Mouse (Mus musculus) forebrain, embryonic 12.5 days (tissue): ENCODE measurements around the gene 1300017J02Rik. TPM values are rescaled to one million over a fixed set of nuclear protein-coding genes. Genes with fewer than 3 reads are reported as not detected.
A peak's percentile ranks its signal among the peaks of the same experiment; 100 is the strongest.
"Not testable (repeated sequence)": the region's sequence is repeated elsewhere in the genome, so short reads cannot be mapped to it uniquely, and the experiment has no call there.

Experiments used
- ATAC-seq: fragments of 200-750 bp; cut with Nextera tagmentation; 2 replicates; pipeline ENCODE4 v1.8.0; 2017; ENCODE audit warnings: moderate TSS enrichment; ENCODE audit not compliant: low FRiP score
- H3K27ac ChIP-seq: fragments of 300-500 bp; sonication (generic); 2 replicates; pipeline ENCODE4 v1.5.1; 2016; ENCODE audit warnings: mild to moderate bottlenecking
- H3K27me3 ChIP-seq: fragments of 300-500 bp; sonication (generic); 2 replicates; pipeline ENCODE4 v1.6.1; 2016; ENCODE audit warnings: mild to moderate bottlenecking
- H3K36me3 ChIP-seq: fragments of 300-500 bp; sonication (generic); replicated peaks from 2 replicates; pipeline ENCODE4 v1.6.1; 2016; ENCODE audit warnings: mild to moderate bottlenecking
- H3K4me1 ChIP-seq: fragments of 300-500 bp; sonication (generic); 2 replicates; pipeline ENCODE4 v1.6.1; 2016
- H3K4me2 ChIP-seq: fragments of 300-500 bp; sonication (generic); 2 replicates; pipeline ENCODE4 v1.6.1; 2016; ENCODE audit warnings: mild to moderate bottlenecking, moderate library complexity
- H3K4me3 ChIP-seq: fragments of 300-500 bp; sonication (generic); replicated peaks from 2 replicates; pipeline ENCODE4 v1.5.1; 2016; ENCODE audit warnings: mild to moderate bottlenecking
- H3K9ac ChIP-seq: fragments of 300-500 bp; sonication (generic); 2 replicates; pipeline ENCODE4 v1.6.1; 2016; ENCODE audit warnings: mild to moderate bottlenecking
- H3K9me3 ChIP-seq: fragments of 300-500 bp; sonication (generic); 2 replicates; pipeline ENCODE4 v1.6.1; 2016
- WGBS: fragments of 180-500 bp; shearing (Covaris S2); methylation state at CpG from one replicate; pipeline ENCODE4 v1.1.7; 2016; 5-methylcytosine and 5-hydroxymethylcytosine counted together
- polyA plus RNA-seq: library from polyadenylated mRNA; unstranded; fragments of >200 nt; fragmentation: Nextera tagmentation; extraction: Ambion mirVana; gene quantifications from 2 replicates; pipeline ENCODE4 v1.2.1, GENCODE M21; 2016

1300017J02Rik gene
- polyA plus RNA-seq = 1.9 and 3.3 TPM in 2 replicates

- peak within 1 kb of the TSS; percentile 96 for H3K4me3 ChIP-seq
- peak within 1 kb of the TSS; percentile 79 for H3K4me2 ChIP-seq
- peaks cover 19% of the 10 kb centered on the region for H3K36me3 ChIP-seq
- peak within 1 kb of the TSS; percentile 85 for H3K27ac ChIP-seq
- ATAC-seq = peak; percentile 96
- no peaks in the 10 kb centered on the region for H3K9me3 ChIP-seq
- H3K4me1 ChIP-seq = peaks cover 19% of the 10 kb centered on the region
- under 1% methylated on average over 49 of the region's 49 CpGs for WGBS
- no peaks in the 10 kb centered on the region for H3K27me3 ChIP-seq
- peak within 1 kb of the TSS; percentile 88 for H3K9ac ChIP-seq
These were observed at the start of gene 1300017J02Rik, which contains the start of gene Topbp1 for GRCm38 (mm10) chr9:103304927-103305326. Gene 1300017J02Rik, minus strand, starts transcription at chr9:103305082. Gene Topbp1, plus strand, starts transcription at chr9:103305215.

GRCm38 (mm10) chr9:103353500-103354260, 48.8 kb upstream of the 1300017J02Rik start:
- H3K27ac ChIP-seq, H3K4me3 ChIP-seq, H3K9me3 ChIP-seq, H3K4me1 ChIP-seq, ATAC-seq, H3K4me2 ChIP-seq, H3K9ac ChIP-seq, H3K27me3 ChIP-seq: not testable (repeated sequence)
- peaks cover 53% of the 10 kb centered on the region for H3K36me3 ChIP-seq
- WGBS = 90% methylated on average over 7 of the region's 7 CpGs

DNA sequence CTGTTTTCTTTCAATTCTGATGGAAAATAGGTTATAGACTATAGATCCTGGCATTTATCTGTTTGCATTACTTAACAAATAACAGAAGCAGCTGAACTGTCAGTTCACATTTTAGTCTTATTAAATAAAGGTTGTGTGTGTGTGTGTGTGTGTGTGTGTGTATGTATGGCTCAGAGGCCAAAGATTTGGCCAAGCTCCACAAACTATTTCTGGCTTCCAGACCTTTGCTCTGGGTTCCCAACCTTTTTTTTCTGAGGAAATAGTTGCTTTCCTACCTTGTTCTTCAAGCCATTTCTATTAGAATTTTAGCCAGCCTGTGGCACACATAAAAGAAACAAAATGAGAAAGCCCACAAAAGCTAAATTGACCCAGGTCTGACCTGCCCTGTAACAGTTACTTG, 43.9 kb upstream of the 1300017J02Rik start:
- H3K36me3 ChIP-seq = peaks cover 68% of the 10 kb centered on the region
- no peak overlapping the region for H3K4me2 ChIP-seq
- ATAC-seq = no peak
- H3K4me3 ChIP-seq = no peak overlapping the region
- H3K9me3 ChIP-seq = no peaks in the 10 kb centered on the region
- no peaks in the 10 kb centered on the region for H3K27me3 ChIP-seq
- H3K27ac ChIP-seq = no peak overlapping the region
- H3K9ac ChIP-seq = no peak overlapping the region
- H3K4me1 ChIP-seq = no peaks in the 10 kb centered on the region

GRCm38 (mm10) chr9:103347996-103348490, 43.2 kb upstream of the 1300017J02Rik start:
- Histone ChIP-seq H3K9ac (no peak overlapping the region), H3K4me3 (no peak overlapping the region), H3K9me3 (no peaks in the 10 kb centered on the region), H3K36me3 (peaks cover 74% of the 10 kb centered on the region), H3K27ac (no peak overlapping the region), H3K27me3 (no peaks in the 10 kb centered on the region), H3K4me2 (no peak overlapping the region), H3K4me1 (no peaks in the 10 kb centered on the region)
- no peak for ATAC-seq
- 95% methylated on average over 1 of the region's 1 CpGs for WGBS

- 94% methylated on average over 4 of the region's 4 CpGs for WGBS
- H3K36me3 ChIP-seq = peaks cover 84% of the 10 kb centered on the region
- no peaks in the 10 kb centered on the region for H3K27me3 ChIP-seq
- no peaks in the 10 kb centered on the region for H3K9me3 ChIP-seq
- H3K27ac ChIP-seq = no peak overlapping the region
- H3K4me2 ChIP-seq = no peak overlapping the region
- H3K4me1 ChIP-seq = no peaks in the 10 kb centered on the region
- ATAC-seq = no peak
- no peak overlapping the region for H3K4me3 ChIP-seq
- no peak overlapping the region for H3K9ac ChIP-seq
These were observed 42.2 kb upstream of the 1300017J02Rik start for GRCm38 (mm10) chr9:103347045-103347444.

GRCm38 (mm10) chr9:103336912-103337311, 32.0 kb upstream of the 1300017J02Rik start:
- Histone ChIP-seq H3K4me1 (no peaks in the 10 kb centered on the region), H3K27me3 (no peaks in the 10 kb centered on the region), H3K4me3 (no peak overlapping the region), H3K4me2 (no peak overlapping the region), H3K9ac (no peak overlapping the region), H3K27ac (no peak overlapping the region), H3K36me3 (peaks cover 89% of the 10 kb centered on the region), H3K9me3 (no peaks in the 10 kb centered on the region)
- ATAC-seq = no peak

DNA sequence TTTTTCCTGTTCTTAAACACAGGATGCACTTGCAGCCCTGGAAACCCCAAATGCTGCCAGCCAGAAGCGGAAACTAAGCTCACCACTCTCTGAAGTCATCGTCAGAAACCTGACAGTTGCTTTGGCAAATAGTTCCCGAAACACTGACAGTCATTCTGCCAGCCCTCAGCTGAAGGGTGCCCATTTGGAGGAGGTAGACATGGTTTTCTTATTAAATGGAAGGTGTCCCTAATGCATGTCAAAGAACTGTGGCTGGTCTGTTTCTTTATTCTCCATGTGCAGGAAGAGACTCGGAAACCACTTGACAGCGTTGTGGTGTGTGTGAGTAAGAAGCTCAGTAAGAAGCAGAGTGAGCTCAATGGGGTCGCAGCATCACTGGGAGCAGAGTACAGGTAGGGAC, 27.8 kb upstream of the 1300017J02Rik start:
- Histone ChIP-seq H3K9me3 (no peaks in the 10 kb centered on the region), H3K4me1 (no peaks in the 10 kb centered on the region)
- no peak for ATAC-seq

DNA sequence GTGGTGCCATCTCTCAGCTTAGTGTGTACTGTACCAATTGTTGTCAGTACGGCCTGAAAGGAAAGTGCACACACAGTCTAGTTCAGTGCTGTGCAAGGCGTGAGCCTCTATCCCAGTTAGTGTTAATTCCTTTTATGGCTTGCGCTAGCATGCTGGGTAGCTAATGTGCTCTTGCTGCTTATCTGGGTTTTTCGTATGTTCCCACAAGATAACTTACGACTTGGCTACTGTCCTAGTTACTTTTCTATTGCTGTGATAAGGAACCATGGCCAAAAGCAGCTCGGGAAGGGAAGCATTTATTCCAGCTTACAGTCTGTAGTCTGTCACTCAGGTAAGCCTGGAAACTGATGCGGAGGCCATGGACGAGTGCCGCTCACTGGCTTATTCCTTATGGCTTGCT, 21.6 kb upstream of the 1300017J02Rik start:
- Histone ChIP-seq H3K27ac (no peak overlapping the region), H3K9me3 (no peaks in the 10 kb centered on the region), H3K4me1 (no peaks in the 10 kb centered on the region), H3K4me3 (no peak overlapping the region), H3K4me2 (no peak overlapping the region), H3K27me3 (no peaks in the 10 kb centered on the region), H3K9ac (no peak overlapping the region), H3K36me3 (peaks cover 79% of the 10 kb centered on the region)
- 94% methylated on average over 9 of the region's 9 CpGs for WGBS
- ATAC-seq = no peak

More for the DNA sequence above, 27.8 kb upstream of the 1300017J02Rik start:
- Histone ChIP-seq H3K27me3 (no peaks in the 10 kb centered on the region), H3K4me2 (no peak overlapping the region), H3K36me3 (peaks cover 92% of the 10 kb centered on the region), H3K27ac (no peak overlapping the region), H3K9ac (no peak overlapping the region), H3K4me3 (no peak overlapping the region)
- 96% methylated on average over 6 of the region's 6 CpGs for WGBS

GRCm38 (mm10) chr9:103324678-103325077, 19.8 kb upstream of the 1300017J02Rik start:
- whole genome bisulfite sequencing = 100% methylated on average over 1 of the region's 2 CpGs
- H3K27me3 ChIP-seq = no peaks in the 10 kb centered on the region
- H3K4me3 ChIP-seq = no peak overlapping the region
- peaks cover 81% of the 10 kb centered on the region for H3K36me3 ChIP-seq
- H3K9me3 ChIP-seq = no peaks in the 10 kb centered on the region
- no peak overlapping the region for H3K4me2 ChIP-seq
- H3K27ac ChIP-seq = no peak overlapping the region
- H3K4me1 ChIP-seq = no peaks in the 10 kb centered on the region
- ATAC-seq = no peak
- H3K9ac ChIP-seq = no peak overlapping the region

- no peak overlapping the region for H3K4me2 ChIP-seq
- no peaks in the 10 kb centered on the region for H3K9me3 ChIP-seq
- no peak overlapping the region for H3K4me3 ChIP-seq
- H3K9ac ChIP-seq = no peak overlapping the region
- H3K4me1 ChIP-seq = peaks cover 16% of the 10 kb centered on the region
- no peaks in the 10 kb centered on the region for H3K27me3 ChIP-seq
- H3K27ac ChIP-seq = no peak overlapping the region
- peaks cover 59% of the 10 kb centered on the region for H3K36me3 ChIP-seq
- no peak for ATAC-seq
- WGBS = 92% methylated on average over 6 of the region's 6 CpGs
These were observed 5.0 kb upstream of the 1300017J02Rik start for GRCm38 (mm10) chr9:103309832-103310231.

DNA sequence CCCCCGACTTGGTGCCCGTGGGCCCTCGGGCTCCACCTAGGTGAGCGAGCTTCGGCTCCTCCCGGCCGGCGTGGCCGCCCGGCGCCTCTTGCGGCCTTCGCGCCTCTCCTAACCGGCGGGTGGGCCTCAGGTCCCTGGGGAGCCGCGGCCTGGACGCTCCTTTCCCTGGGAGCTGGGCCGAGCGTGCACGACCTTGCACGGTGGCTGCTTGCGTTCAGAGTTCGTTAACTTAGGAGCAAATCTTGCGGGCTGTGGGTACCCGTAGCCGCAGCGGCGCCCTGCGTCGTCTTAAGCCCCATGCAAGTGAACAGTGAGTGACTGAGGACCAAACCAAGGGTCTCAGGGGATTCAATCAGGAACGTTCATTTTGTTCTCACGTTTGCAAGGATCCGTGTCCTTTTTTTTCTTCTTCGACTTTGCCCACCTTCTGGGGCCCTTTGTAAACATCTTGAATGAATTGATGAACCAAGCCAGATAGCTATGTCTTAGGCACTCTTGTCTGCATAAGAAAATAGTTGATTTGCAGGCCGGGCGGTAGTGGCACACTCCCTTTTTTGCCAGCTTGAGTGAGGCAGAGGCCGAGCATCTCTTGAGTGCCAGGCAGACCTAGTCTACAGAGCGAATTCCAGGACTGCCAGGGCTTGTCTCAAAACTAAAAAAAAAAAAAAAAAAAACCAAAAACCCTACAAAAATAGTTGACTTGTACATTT, 605 bp upstream of the 1300017J02Rik start:
- H3K4me2 ChIP-seq = peak overlapping the region; percentile 79
- peak overlapping the region; percentile 96 for H3K4me3 ChIP-seq
- H3K4me1 ChIP-seq = peaks cover 19% of the 10 kb centered on the region
- no peaks in the 10 kb centered on the region for H3K27me3 ChIP-seq
- peak; percentile 75; the same call in 1 of the 2 replicates for ATAC-seq
- no peaks in the 10 kb centered on the region for H3K9me3 ChIP-seq
- WGBS = under 1% methylated on average over 38 of the region's 40 CpGs
- peak overlapping the region; percentile 88 for H3K9ac ChIP-seq
- peak overlapping the region; percentile 82 for H3K27ac ChIP-seq
- H3K36me3 ChIP-seq = peaks cover 24% of the 10 kb centered on the region

- Histone ChIP-seq H3K27ac (no peak overlapping the region), H3K27me3 (no peaks in the 10 kb centered on the region), H3K4me2 (no peak overlapping the region), H3K4me1 (peaks cover 16% of the 10 kb centered on the region), H3K4me3 (no peak overlapping the region), H3K36me3 (no peaks in the 10 kb centered on the region), H3K9ac (no peak overlapping the region), H3K9me3 (no peaks in the 10 kb centered on the region)
- WGBS = 55% methylated on average over 3 of the region's 3 CpGs
- no peak for ATAC-seq
These were observed 2.2 kb downstream of the 1300017J02Rik start for GRCm38 (mm10) chr9:103302666-103303065.
